Mouse (Mus musculus) intestine, embryonic 14.5 days (tissue): Measurements from ENCODE around the gene Gm45716. TPM values are rescaled to one million over a fixed set of nuclear protein-coding genes. Genes with fewer than 3 reads are reported as not detected.
A peak's percentile ranks its signal among the peaks of the same experiment; 100 is the strongest.

Source experiments
- ATAC-seq: fragments of 200-750 bp; cut with Nextera tagmentation; replicated peaks from 2 replicates; pipeline ENCODE4 v1.8.0; 2017; ENCODE audit warnings: low read depth, moderate number of reproducible peaks, moderate TSS enrichment, moderate library complexity; ENCODE audit not compliant: low FRiP score, low TSS enrichment
- DNase-seq: peaks from one replicate; pipeline ENCODE4 v3.0.0-alpha.2; 2018; ENCODE audit warnings: low spot score
- H3K27ac ChIP-seq: fragments of 300-500 bp; sonication (generic); 2 replicates; pipeline ENCODE4 v1.5.1; 2014; ENCODE audit warnings: low read depth, mild to moderate bottlenecking, control low read depth
- H3K27me3 ChIP-seq: fragments of 300-500 bp; sonication (generic); replicated peaks from 2 replicates; pipeline ENCODE4 v1.6.1; 2014; ENCODE audit warnings: low read length, control low read depth; ENCODE audit not compliant: control insufficient read depth, insufficient read depth
- H3K36me3 ChIP-seq: fragments of 300-500 bp; sonication (generic); 2 replicates; pipeline ENCODE4 v1.6.1; 2014; ENCODE audit warnings: low read length, control low read depth; ENCODE audit not compliant: control insufficient read depth, insufficient read depth
- H3K4me1 ChIP-seq: fragments of 300-500 bp; sonication (generic); replicated peaks from 2 replicates; pipeline ENCODE4 v1.6.1; 2014; ENCODE audit warnings: low read length, control low read depth, mixed read lengths; ENCODE audit not compliant: control insufficient read depth, insufficient read depth
- H3K4me2 ChIP-seq: fragments of 300-500 bp; sonication (generic); 2 replicates; pipeline ENCODE4 v1.6.1; 2014; ENCODE audit warnings: low read length
- H3K4me3 ChIP-seq: fragments of 300-500 bp; sonication (generic); 2 replicates; pipeline ENCODE4 v1.5.1; 2014; ENCODE audit warnings: low read depth, low read length, control low read depth, mixed read lengths
- H3K9ac ChIP-seq: fragments of 300-500 bp; sonication (generic); 2 replicates; pipeline ENCODE4 v1.6.1; 2014; ENCODE audit warnings: mild to moderate bottlenecking, low read length
- H3K9me3 ChIP-seq: fragments of 300-500 bp; sonication (generic); 2 replicates; pipeline ENCODE4 v1.6.1; 2016; ENCODE audit warnings: low read length, control low read depth; ENCODE audit not compliant: control insufficient read depth
- WGBS: fragments of 180-500 bp; shearing (Covaris S2); extraction: QIAGEN DNeasy Blood & Tissue Kit; methylation state at CpG from one replicate; pipeline ENCODE4 v1.1.7; 2014; 5-methylcytosine and 5-hydroxymethylcytosine counted together
- polyA plus RNA-seq: library from polyadenylated mRNA; unstranded; fragments of >200 nt; fragmentation: Nextera tagmentation; extraction: Ambion mirVana; gene quantifications from 2 replicates; pipeline ENCODE4 v1.2.1, GENCODE M21; 2014

Gm45716 gene
- polyA plus RNA-seq, 1 experiment from 2014 or later, result 13.2 TPM

GRCm38 (mm10) chr11:90169200-90170013 is 18.1 kb upstream of the Gm45716 start:
- H3K36me3 ChIP-seq, result no peaks in the 10 kb centered on the region
- 50% methylated on average over 20 of the region's 20 CpGs for WGBS
- no peak for DNase-seq
- 0 out of 2 replicates have a peak overlapping the region, but pooled peaks have one; percentile 16 for H3K4me3 ChIP-seq
- peaks cover 5% of the 10 kb centered on the region; the same call in 1 of the 2 replicates for H3K4me1 ChIP-seq
- H3K4me2 ChIP-seq, result peak overlapping the region; percentile 52
- no peaks in the 10 kb centered on the region for H3K9me3 ChIP-seq
- ATAC-seq, result 0 out of 2 replicates have a peak, but pooled peaks have one; percentile 15
- no peak overlapping the region for H3K27ac ChIP-seq
- H3K27me3 ChIP-seq, result no peaks in the 10 kb centered on the region
- H3K9ac ChIP-seq, result no peak overlapping the region

- peak; percentile 78 for ATAC-seq
- H3K4me2 ChIP-seq, result peak overlapping the region; percentile 52
- no peaks in the 10 kb centered on the region for H3K27me3 ChIP-seq
- no peak overlapping the region for H3K27ac ChIP-seq
- peak; percentile 81 for DNase-seq
- H3K9ac ChIP-seq, result no peak overlapping the region
- 1% methylated on average over 7 of the region's 7 CpGs for WGBS
- peaks cover 5% of the 10 kb centered on the region; the same call in 1 of the 2 replicates for H3K4me1 ChIP-seq
- H3K4me3 ChIP-seq, result 0 out of 2 replicates have a peak overlapping the region, but pooled peaks have one; percentile 16
- H3K36me3 ChIP-seq, result no peaks in the 10 kb centered on the region
- H3K9me3 ChIP-seq, result no peaks in the 10 kb centered on the region
Observed at GRCm38 (mm10) chr11:90170014-90170320, 17.5 kb upstream of the Gm45716 start.

GRCm38 (mm10) chr11:90172331-90172730 is 15.2 kb upstream of the Gm45716 start:
- no peak overlapping the region for H3K4me2 ChIP-seq
- no peak overlapping the region for H3K9ac ChIP-seq
- no peaks in the 10 kb centered on the region for H3K36me3 ChIP-seq
- DNase-seq (no peak), ATAC-seq (no peak)
- H3K9me3 ChIP-seq, result no peaks in the 10 kb centered on the region
- no peak overlapping the region for H3K27ac ChIP-seq
- no peak overlapping the region for H3K4me3 ChIP-seq
- H3K4me1 ChIP-seq, result peaks cover 5% of the 10 kb centered on the region; the same call in 1 of the 2 replicates
- no peaks in the 10 kb centered on the region for H3K27me3 ChIP-seq
- WGBS, result 92% methylated on average over 6 of the region's 6 CpGs

- Histone ChIP-seq H3K9ac (no peak overlapping the region), H3K27me3 (no peaks in the 10 kb centered on the region), H3K27ac (no peak overlapping the region), H3K4me3 (no peak overlapping the region), H3K9me3 (no peaks in the 10 kb centered on the region), H3K4me2 (no peak overlapping the region), H3K36me3 (no peaks in the 10 kb centered on the region), H3K4me1 (no peaks in the 10 kb centered on the region)
- 90% methylated on average over 14 of the region's 14 CpGs for WGBS
- no peak for DNase-seq
- no peak for ATAC-seq
Observed at GRCm38 (mm10) chr11:90175634-90176300, 11.7 kb upstream of the Gm45716 start.

GRCm38 (mm10) chr11:90177389-90177788 is 10.1 kb upstream of the Gm45716 start:
- DNase-seq (no peak), ATAC-seq (no peak)
- no peak overlapping the region for H3K9ac ChIP-seq
- no peaks in the 10 kb centered on the region for H3K27me3 ChIP-seq
- no peaks in the 10 kb centered on the region for H3K9me3 ChIP-seq
- H3K4me3 ChIP-seq, result no peak overlapping the region
- H3K4me1 ChIP-seq, result no peaks in the 10 kb centered on the region
- no peak overlapping the region for H3K4me2 ChIP-seq
- 91% methylated on average over 6 of the region's 6 CpGs for WGBS
- no peaks in the 10 kb centered on the region for H3K36me3 ChIP-seq
- no peak overlapping the region for H3K27ac ChIP-seq

GRCm38 (mm10) chr11:90183361-90183760 is 4.1 kb upstream of the Gm45716 start:
- Histone ChIP-seq H3K27ac (no peak overlapping the region), H3K4me3 (no peak overlapping the region), H3K9ac (no peak overlapping the region), H3K9me3 (no peaks in the 10 kb centered on the region), H3K27me3 (no peaks in the 10 kb centered on the region), H3K36me3 (no peaks in the 10 kb centered on the region), H3K4me1 (no peaks in the 10 kb centered on the region), H3K4me2 (no peak overlapping the region)
- 12% methylated on average over 2 of the region's 2 CpGs for WGBS
- ATAC-seq (no peak), DNase-seq (peak; percentile 58)

GRCm38 (mm10) chr11:90184756-90185155 is 2.7 kb upstream of the Gm45716 start:
- ATAC-seq (no peak), DNase-seq (no peak)
- Histone ChIP-seq H3K36me3 (no peaks in the 10 kb centered on the region), H3K27ac (no peak overlapping the region), H3K4me2 (no peak overlapping the region), H3K4me3 (no peak overlapping the region), H3K9ac (no peak overlapping the region), H3K27me3 (no peaks in the 10 kb centered on the region), H3K9me3 (no peaks in the 10 kb centered on the region), H3K4me1 (no peaks in the 10 kb centered on the region)
- WGBS, result 81% methylated on average over 4 of the region's 4 CpGs

- Histone ChIP-seq H3K9me3 (no peaks in the 10 kb centered on the region), H3K9ac (no peak overlapping the region), H3K27me3 (no peaks in the 10 kb centered on the region), H3K4me3 (no peak overlapping the region), H3K27ac (no peak overlapping the region), H3K4me2 (no peak overlapping the region), H3K4me1 (no peaks in the 10 kb centered on the region), H3K36me3 (no peaks in the 10 kb centered on the region)
- DNase-seq, result no peak
- ATAC-seq, result no peak
- WGBS, result 92% methylated on average over 3 of the region's 3 CpGs
Observed at GRCm38 (mm10) chr11:90190156-90190555, 2.7 kb downstream of the Gm45716 start.
